ENCODE assay signal across 11 mouse cellular contexts in the genomic region with DNA sequence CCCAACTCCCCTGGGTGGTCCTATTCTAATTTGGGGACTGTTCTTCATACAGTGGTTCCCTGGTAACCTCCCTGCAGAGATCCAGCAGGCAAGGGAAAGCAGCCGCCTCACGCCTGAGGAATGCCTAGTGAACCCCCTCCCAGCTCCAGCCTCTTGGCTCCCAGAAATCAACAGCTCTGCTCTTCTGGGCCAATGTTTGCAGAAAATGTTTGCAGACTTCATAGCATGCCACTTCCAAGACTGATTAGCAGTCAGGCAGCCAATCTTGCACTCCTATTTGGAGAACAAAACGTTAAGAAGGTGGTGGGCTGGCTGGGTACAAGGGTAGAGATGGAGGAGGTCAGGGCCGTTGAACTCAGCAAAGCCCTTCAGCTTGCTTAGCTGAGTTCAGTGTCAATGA.
A peak's percentile ranks its signal among the peaks of the same experiment; 100 is the strongest.
DNase-seq lines count a peak whose midpoint lies in the region; ATAC-seq lines count a peak whose summit lies in the region.
"Had no signal": no experiment of that assay in that cellular context is flagged by ENCODE, and none has a peak within 500 bp of the region (broad histone marks: within the 10 kb centered on the region; RNA-seq: fewer than 3 reads in every experiment).

No protein-coding gene starts in this region.

- H3K27ac ChIP-seq in heart, embryonic 12.5 days (ENCODE audit: poor library complexity, severe bottlenecking) = peak overlapping the region; percentile 66
- H3K27ac ChIP-seq in embryonic facial prominence, embryonic 13.5 days = peak overlapping the region; percentile 64
- peak overlapping the region; percentile 42 for H3K27ac ChIP-seq in limb, embryonic 11.5 days (replicated peaks; ENCODE audit: low read depth, low read length)
- no peak overlapping the region for H3K27ac ChIP-seq in forebrain, embryonic 16.5 days (ENCODE audit: low read length)
- H3K27ac ChIP-seq: liver, embryonic 15.5 days had no signal

- H3K9ac ChIP-seq in heart, embryonic 12.5 days = no peak overlapping the region
- no peak overlapping the region for H3K9ac ChIP-seq in embryonic facial prominence, embryonic 13.5 days
- no peak overlapping the region for H3K9ac ChIP-seq in limb, embryonic 11.5 days (ENCODE audit: low read length)
- no peak overlapping the region for H3K9ac ChIP-seq in forebrain, embryonic 16.5 days (replicated peaks; ENCODE audit: low read depth, low read length)
- H3K9ac ChIP-seq: liver, embryonic 15.5 days had no signal

- H3K27me3 ChIP-seq in heart, embryonic 12.5 days (replicated peaks) = no peaks in the 10 kb centered on the region
- no peaks in the 10 kb centered on the region for H3K27me3 ChIP-seq in embryonic facial prominence, embryonic 13.5 days
- no peaks in the 10 kb centered on the region for H3K27me3 ChIP-seq in limb, embryonic 11.5 days (ENCODE audit: control insufficient read depth, insufficient read depth, low read length)
- no peaks in the 10 kb centered on the region for H3K27me3 ChIP-seq in forebrain, embryonic 16.5 days (replicated peaks; ENCODE audit: control insufficient read depth, insufficient read depth, low read length)
- H3K27me3 ChIP-seq: liver, embryonic 15.5 days had no signal

- 40% methylated on average over 4 of the region's 4 CpGs for WGBS in heart, embryonic 12.5 days
- WGBS in embryonic facial prominence, embryonic 13.5 days = 49% methylated on average over 4 of the region's 4 CpGs
- WGBS in limb, embryonic 11.5 days = 36% methylated on average over 4 of the region's 4 CpGs
- 47% methylated on average over 4 of the region's 4 CpGs for WGBS in forebrain, embryonic 16.5 days

- peaks cover 32% of the 10 kb centered on the region for H3K4me1 ChIP-seq in heart, embryonic 12.5 days (replicated peaks)
- H3K4me1 ChIP-seq in embryonic facial prominence, embryonic 13.5 days = peaks cover 14% of the 10 kb centered on the region
- H3K4me1 ChIP-seq in limb, embryonic 11.5 days (ENCODE audit: control insufficient read depth, insufficient read depth, low read length) = peaks cover 5% of the 10 kb centered on the region; the same call in 1 of the 2 replicates
- H3K4me1 ChIP-seq in forebrain, embryonic 16.5 days (replicated peaks; ENCODE audit: control insufficient read depth, insufficient read depth, low read length) = no peaks in the 10 kb centered on the region
- H3K4me1 ChIP-seq: liver, embryonic 15.5 days had no signal

- H3K4me2 ChIP-seq in heart, embryonic 12.5 days = no peak overlapping the region
- H3K4me2 ChIP-seq in embryonic facial prominence, embryonic 13.5 days = no peak overlapping the region
- H3K4me2 ChIP-seq in limb, embryonic 11.5 days (ENCODE audit: low read depth, severe bottlenecking) = no peak overlapping the region
- no peak overlapping the region for H3K4me2 ChIP-seq in forebrain, embryonic 16.5 days (ENCODE audit: low read length)
- H3K4me2 ChIP-seq: liver, embryonic 15.5 days had no signal

- no peak for ATAC-seq in heart, embryonic 12.5 days (ENCODE audit: insufficient number of reproducible peaks, low FRiP score)
- no peak for ATAC-seq in embryonic facial prominence, embryonic 13.5 days (ENCODE audit: insufficient number of reproducible peaks, insufficient read depth, low FRiP score, low TSS enrichment, low read depth)
- ATAC-seq in limb, embryonic 11.5 days (ENCODE audit: insufficient number of reproducible peaks, low FRiP score, low TSS enrichment, low read depth) = no peak
- ATAC-seq in forebrain, embryonic 16.5 days = no peak

- no peak overlapping the region for H3K4me3 ChIP-seq in heart, embryonic 12.5 days
- no peak overlapping the region for H3K4me3 ChIP-seq in embryonic facial prominence, embryonic 13.5 days
- no peak overlapping the region for H3K4me3 ChIP-seq in limb, embryonic 11.5 days (ENCODE audit: low read depth, low read length)
- H3K4me3 ChIP-seq in forebrain, embryonic 16.5 days (replicated peaks; ENCODE audit: low read length) = no peak overlapping the region
- H3K4me3 ChIP-seq: liver, embryonic 15.5 days had no signal

- no peaks in the 10 kb centered on the region for H3K9me3 ChIP-seq in heart, embryonic 12.5 days (replicated peaks)
- no peaks in the 10 kb centered on the region for H3K9me3 ChIP-seq in embryonic facial prominence, embryonic 13.5 days
- H3K9me3 ChIP-seq in limb, embryonic 11.5 days (ENCODE audit: control insufficient read depth, low read length) = no peaks in the 10 kb centered on the region
- H3K9me3 ChIP-seq in forebrain, embryonic 16.5 days (ENCODE audit: control insufficient read depth, low read length) = no peaks in the 10 kb centered on the region
- H3K9me3 ChIP-seq: liver, embryonic 15.5 days had no signal

- H3K36me3 ChIP-seq in heart, embryonic 12.5 days = no peaks in the 10 kb centered on the region
- H3K36me3 ChIP-seq in embryonic facial prominence, embryonic 13.5 days = no peaks in the 10 kb centered on the region
- no peaks in the 10 kb centered on the region for H3K36me3 ChIP-seq in limb, embryonic 11.5 days (ENCODE audit: control insufficient read depth, insufficient read depth, low read length)
- H3K36me3 ChIP-seq in forebrain, embryonic 16.5 days (ENCODE audit: control insufficient read depth, insufficient read depth) = no peaks in the 10 kb centered on the region
- H3K36me3 ChIP-seq: liver, embryonic 15.5 days had no signal

- DNase-seq in heart, postnatal 25 days (ENCODE audit: low spot score) = no peak
- peak; percentile 27 for DNase-seq in limb, embryonic 11.5 days (ENCODE audit: low spot score)
- peak; percentile 43 to 77 for DNase-seq in lung, postnatal 4 days
- no peak for DNase-seq in kidney, postnatal 36 days
- DNase-seq in layer of hippocampus, adult 11-12 months (ENCODE audit: low spot score) = no peak
- DNase-seq: cerebellum, postnatal 36 days; right cerebral cortex, adult 18-20 months had no signal

- intact Hi-C loops in heart, postnatal 25 days (cut with DNase I) = loop anchor here (5.0 kb wide), 1 partner anchor 89 kb away; no protein-coding TSS in a partner anchor

Comparison
In these comparisons a context has a peak if more than half of its experiments do, and no peak if none do; other contexts are left out.
1. DNase-seq: peak in limb, embryonic 11.5 days (single experiment) and lung, postnatal 4 days (2 of 2); none in heart, postnatal 25 days (single experiment), kidney, postnatal 36 days (0 of 2) and layer of hippocampus, adult 11-12 months (single experiment).